Mouse (Mus musculus) stomach, embryonic 15.5 days (tissue): ENCODE measurements at regions not wholly inside any gene's neighbourhood (a gene's known extent, or its start where the extent isn't known, plus 50 kb on each side); places are given as distances from the start of the nearest gene placed in this dataset.

ENCODE experiments used
- ATAC-seq: fragments of 200-750 bp; cut with Nextera tagmentation; 2 replicates; pipeline ENCODE4 v1.8.0; 2017; ENCODE audit warnings: low read depth, moderate number of reproducible peaks, moderate TSS enrichment; ENCODE audit not compliant: insufficient read depth, low FRiP score
- H3K27ac ChIP-seq: fragments of 300-500 bp; sonication (generic); 2 replicates; pipeline ENCODE4 v1.5.1; 2015; ENCODE audit warnings: mild to moderate bottlenecking, inconsistent platforms
- H3K27me3 ChIP-seq: fragments of 300-500 bp; sonication (generic); replicated peaks from 2 replicates; pipeline ENCODE4 v1.6.1; 2015; ENCODE audit warnings: inconsistent platforms
- H3K36me3 ChIP-seq: fragments of 300-500 bp; sonication (generic); 2 replicates; pipeline ENCODE4 v1.6.1; 2015; ENCODE audit warnings: inconsistent platforms
- H3K4me1 ChIP-seq: fragments of 300-500 bp; sonication (generic); 2 replicates; pipeline ENCODE4 v1.6.1; 2015; ENCODE audit warnings: inconsistent platforms
- H3K4me2 ChIP-seq: fragments of 300-500 bp; sonication (generic); 2 replicates; pipeline ENCODE4 v1.6.1; 2015; ENCODE audit warnings: mild to moderate bottlenecking, inconsistent platforms
- H3K4me3 ChIP-seq: fragments of 300-500 bp; sonication (generic); replicated peaks from 2 replicates; pipeline ENCODE4 v1.5.1; 2015; ENCODE audit warnings: inconsistent platforms
- H3K9ac ChIP-seq: fragments of 300-500 bp; sonication (generic); 2 replicates; pipeline ENCODE4 v1.6.1; 2015; ENCODE audit warnings: inconsistent platforms
- H3K9me3 ChIP-seq: fragments of 300-500 bp; sonication (generic); 2 replicates; pipeline ENCODE4 v1.6.1; 2016; ENCODE audit warnings: inconsistent platforms
- WGBS: fragments of 180-500 bp; shearing (Covaris S2); methylation state at CpG from one replicate; pipeline ENCODE4 v1.1.7; 2015; 5-methylcytosine and 5-hydroxymethylcytosine counted together

GRCm38 (mm10) chr12:49732351-49732750 lies 347.4 kb downstream of the Gm43517 start:
- H3K9me3 ChIP-seq = no peaks in the 10 kb centered on the region
- no peak overlapping the region for H3K4me3 ChIP-seq
- no peaks in the 10 kb centered on the region for H3K27me3 ChIP-seq
- no peak overlapping the region for H3K9ac ChIP-seq
- ATAC-seq = no peak
- no peak overlapping the region for H3K4me2 ChIP-seq
- no peaks in the 10 kb centered on the region for H3K4me1 ChIP-seq
- H3K27ac ChIP-seq = no peak overlapping the region
- H3K36me3 ChIP-seq = no peaks in the 10 kb centered on the region

- H3K27ac ChIP-seq = no peak overlapping the region
- no peak; the same call in 1 of the 2 replicates for ATAC-seq
- H3K9ac ChIP-seq = no peak overlapping the region
- H3K4me1 ChIP-seq = no peaks in the 10 kb centered on the region
- no peak overlapping the region for H3K4me2 ChIP-seq
- no peaks in the 10 kb centered on the region for H3K9me3 ChIP-seq
- no peaks in the 10 kb centered on the region for H3K27me3 ChIP-seq
- H3K36me3 ChIP-seq = no peaks in the 10 kb centered on the region
- WGBS = 63% methylated on average over 4 of the region's 4 CpGs
- no peak overlapping the region for H3K4me3 ChIP-seq
Measured at GRCm38 (mm10) chr12:49737100-49737499, 352.1 kb downstream of the Gm43517 start.

GRCm38 (mm10) chr12:49739960-49740740 lies 355.2 kb downstream of the Gm43517 start:
- ATAC-seq = no peak
- H3K4me2 ChIP-seq = no peak overlapping the region
- 62% methylated on average over 12 of the region's 12 CpGs for WGBS
- H3K4me1 ChIP-seq = no peaks in the 10 kb centered on the region
- H3K27ac ChIP-seq = no peak overlapping the region
- no peaks in the 10 kb centered on the region for H3K36me3 ChIP-seq
- no peaks in the 10 kb centered on the region for H3K27me3 ChIP-seq
- H3K9me3 ChIP-seq = no peaks in the 10 kb centered on the region
- H3K4me3 ChIP-seq = no peak overlapping the region
- no peak overlapping the region for H3K9ac ChIP-seq

- Histone ChIP-seq H3K9me3 (no peaks in the 10 kb centered on the region), H3K4me1 (no peaks in the 10 kb centered on the region), H3K27ac (no peak overlapping the region), H3K4me3 (no peak overlapping the region), H3K36me3 (no peaks in the 10 kb centered on the region), H3K9ac (no peak overlapping the region), H3K27me3 (no peaks in the 10 kb centered on the region), H3K4me2 (no peak overlapping the region)
- ATAC-seq = no peak
- WGBS = 80% methylated on average over 2 of the region's 2 CpGs
Measured at GRCm38 (mm10) chr12:49743402-49743801, 358.4 kb downstream of the Gm43517 start.

- Histone ChIP-seq H3K4me3 (no peak overlapping the region), H3K27me3 (no peaks in the 10 kb centered on the region), H3K9ac (no peak overlapping the region), H3K36me3 (no peaks in the 10 kb centered on the region), H3K9me3 (no peaks in the 10 kb centered on the region), H3K4me1 (no peaks in the 10 kb centered on the region), H3K4me2 (no peak overlapping the region), H3K27ac (no peak overlapping the region)
- 73% methylated on average over 2 of the region's 2 CpGs for WGBS
- no peak for ATAC-seq
Measured at GRCm38 (mm10) chr12:49747081-49747480, 362.1 kb downstream of the Gm43517 start.

GRCm38 (mm10) chr12:49758391-49758790 lies 373.4 kb downstream of the Gm43517 start:
- 85% methylated on average over 4 of the region's 4 CpGs for WGBS
- Histone ChIP-seq H3K9me3 (no peaks in the 10 kb centered on the region), H3K4me2 (no peak overlapping the region), H3K9ac (no peak overlapping the region), H3K36me3 (no peaks in the 10 kb centered on the region), H3K27me3 (no peaks in the 10 kb centered on the region), H3K27ac (no peak overlapping the region), H3K4me3 (no peak overlapping the region), H3K4me1 (no peaks in the 10 kb centered on the region)
- no peak for ATAC-seq

GRCm38 (mm10) chr12:49764541-49764940 lies 379.6 kb downstream of the Gm43517 start:
- H3K9me3 ChIP-seq = no peaks in the 10 kb centered on the region
- H3K27ac ChIP-seq = no peak overlapping the region
- 74% methylated on average over 2 of the region's 2 CpGs for WGBS
- H3K4me2 ChIP-seq = no peak overlapping the region
- no peaks in the 10 kb centered on the region for H3K4me1 ChIP-seq
- H3K27me3 ChIP-seq = no peaks in the 10 kb centered on the region
- H3K9ac ChIP-seq = no peak overlapping the region
- no peaks in the 10 kb centered on the region for H3K36me3 ChIP-seq
- ATAC-seq = no peak
- no peak overlapping the region for H3K4me3 ChIP-seq

GRCm38 (mm10) chr12:49808341-49808740 lies 423.4 kb downstream of the Gm43517 start:
- Histone ChIP-seq H3K36me3 (no peaks in the 10 kb centered on the region), H3K4me3 (no peak overlapping the region), H3K27me3 (no peaks in the 10 kb centered on the region), H3K9me3 (no peaks in the 10 kb centered on the region), H3K4me1 (no peaks in the 10 kb centered on the region), H3K4me2 (no peak overlapping the region), H3K27ac (no peak overlapping the region), H3K9ac (no peak overlapping the region)
- WGBS = 89% methylated on average over 1 of the region's 1 CpGs
- ATAC-seq = no peak

GRCm38 (mm10) chr12:49814653-49815052 lies 429.7 kb downstream of the Gm43517 start:
- Histone ChIP-seq H3K27ac (no peak overlapping the region), H3K27me3 (no peaks in the 10 kb centered on the region), H3K9ac (no peak overlapping the region), H3K4me2 (no peak overlapping the region), H3K4me1 (no peaks in the 10 kb centered on the region), H3K9me3 (no peaks in the 10 kb centered on the region), H3K4me3 (no peak overlapping the region), H3K36me3 (no peaks in the 10 kb centered on the region)
- WGBS = 51% methylated on average over 3 of the region's 3 CpGs
- no peak for ATAC-seq

GRCm38 (mm10) chr12:49827769-49828168 lies 442.8 kb downstream of the Gm43517 start:
- 90% methylated on average over 3 of the region's 3 CpGs for WGBS
- H3K4me2 ChIP-seq = no peak overlapping the region
- no peak overlapping the region for H3K27ac ChIP-seq
- no peaks in the 10 kb centered on the region for H3K9me3 ChIP-seq
- H3K4me3 ChIP-seq = no peak overlapping the region
- H3K27me3 ChIP-seq = no peaks in the 10 kb centered on the region
- H3K9ac ChIP-seq = no peak overlapping the region
- H3K4me1 ChIP-seq = no peaks in the 10 kb centered on the region
- no peak for ATAC-seq
- H3K36me3 ChIP-seq = no peaks in the 10 kb centered on the region

GRCm38 (mm10) chr12:49828553-49828952 lies 443.6 kb downstream of the Gm43517 start:
- Histone ChIP-seq H3K4me1 (no peaks in the 10 kb centered on the region), H3K9me3 (no peaks in the 10 kb centered on the region), H3K27ac (no peak overlapping the region), H3K9ac (no peak overlapping the region), H3K27me3 (no peaks in the 10 kb centered on the region), H3K36me3 (no peaks in the 10 kb centered on the region), H3K4me2 (no peak overlapping the region), H3K4me3 (no peak overlapping the region)
- ATAC-seq = no peak
- 83% methylated on average over 4 of the region's 4 CpGs for WGBS

- Histone ChIP-seq H3K4me2 (no peak overlapping the region), H3K4me3 (no peak overlapping the region), H3K9ac (no peak overlapping the region)
Measured at GRCm38 (mm10) chr12:49830665-49831064, 445.7 kb downstream of the Gm43517 start.

More at GRCm38 (mm10) chr12:49830665-49831064, 445.7 kb downstream of the Gm43517 start:
- no peaks in the 10 kb centered on the region for H3K4me1 ChIP-seq
- no peak for ATAC-seq
- H3K36me3 ChIP-seq = no peaks in the 10 kb centered on the region
- WGBS = 79% methylated on average over 4 of the region's 4 CpGs
- no peaks in the 10 kb centered on the region for H3K27me3 ChIP-seq
- H3K9me3 ChIP-seq = no peaks in the 10 kb centered on the region
- H3K27ac ChIP-seq = no peak overlapping the region
